Mouse (Mus musculus): Measurements from ENCODE around the gene Usp25.
A peak's percentile ranks its signal among the peaks of the same experiment; 100 is the strongest.

Usp25 gene

GRCm38 (mm10) chr16:77034329-77034728 lies 20.8 kb downstream of the Usp25 start:
- DNase-seq (ENCODE audit: low read depth, low spot score): no peak

GRCm38 (mm10) chr16:77034751-77035150 lies 21.2 kb downstream of the Usp25 start:
- DNase-seq (ENCODE audit: low read depth, low spot score): no peak

- peak; percentile 26 for DNase-seq (ENCODE audit: low read depth, low spot score)
These were observed 28.1 kb downstream of the Usp25 start for GRCm38 (mm10) chr16:77041573-77041972.

GRCm38 (mm10) chr16:77043499-77043898 lies 30.0 kb downstream of the Usp25 start:
- no peak for DNase-seq (ENCODE audit: low read depth, low spot score)

- no peak for DNase-seq (ENCODE audit: low read depth, low spot score)
These were observed 40.7 kb downstream of the Usp25 start for GRCm38 (mm10) chr16:77054184-77054583.

- no peak for DNase-seq (ENCODE audit: low read depth, low spot score)
These were observed 42.1 kb downstream of the Usp25 start for GRCm38 (mm10) chr16:77055519-77056159.

GRCm38 (mm10) chr16:77056160-77056520 lies 42.6 kb downstream of the Usp25 start:
- DNase-seq (ENCODE audit: low read depth, low spot score): no peak

GRCm38 (mm10) chr16:77058567-77058966 lies 45.1 kb downstream of the Usp25 start:
- DNase-seq (ENCODE audit: low read depth, low spot score): peak; percentile 24

- DNase-seq (ENCODE audit: low read depth, low spot score): peak; percentile 55
These were observed 46.7 kb downstream of the Usp25 start for GRCm38 (mm10) chr16:77060166-77060565.

- no peak for DNase-seq (ENCODE audit: low read depth, low spot score)
These were observed 50.4 kb downstream of the Usp25 start for GRCm38 (mm10) chr16:77063916-77064315.

GRCm38 (mm10) chr16:77076954-77077735 lies 63.6 kb downstream of the Usp25 start:
- DNase-seq (ENCODE audit: low read depth, low spot score): peak; percentile 26

GRCm38 (mm10) chr16:77077736-77078005 lies 64.2 kb downstream of the Usp25 start:
- DNase-seq (ENCODE audit: low read depth, low spot score): no peak

GRCm38 (mm10) chr16:77084071-77084470 lies 70.6 kb downstream of the Usp25 start:
- DNase-seq (ENCODE audit: low read depth, low spot score): no peak

- no peak for DNase-seq (ENCODE audit: low read depth, low spot score)
These were observed 76.3 kb downstream of the Usp25 start for GRCm38 (mm10) chr16:77089806-77090205.

- no peak for DNase-seq (ENCODE audit: low read depth, low spot score)
These were observed 80.0 kb downstream of the Usp25 start for GRCm38 (mm10) chr16:77093526-77093925.

GRCm38 (mm10) chr16:77095017-77095551 lies 81.6 kb downstream of the Usp25 start:
- DNase-seq (ENCODE audit: low read depth, low spot score): no peak

GRCm38 (mm10) chr16:77099018-77099869 lies 85.7 kb downstream of the Usp25 start:
- DNase-seq (ENCODE audit: low read depth, low spot score): peak; percentile 64

GRCm38 (mm10) chr16:77103637-77104264 lies 90.2 kb downstream of the Usp25 start:
- DNase-seq (ENCODE audit: low read depth, low spot score): no peak

- no peak for DNase-seq (ENCODE audit: low read depth, low spot score)
These were observed 97.8 kb downstream of the Usp25 start for GRCm38 (mm10) chr16:77111268-77111667.

- no peak for DNase-seq (ENCODE audit: low read depth, low spot score)
These were observed 112.4 kb downstream of the Usp25 start for GRCm38 (mm10) chr16:77125908-77126307.

GRCm38 (mm10) chr16:77128683-77129082 lies 115.2 kb downstream of the Usp25 start:
- no peak for DNase-seq (ENCODE audit: low read depth, low spot score)

- DNase-seq (ENCODE audit: low read depth, low spot score): no peak
These were observed 119.5 kb downstream of the Usp25 start for GRCm38 (mm10) chr16:77133055-77133454.
